Mouse (Mus musculus) liver, embryonic 13.5 days (tissue): ENCODE measurements at regions not wholly inside any gene's neighbourhood (a gene's known extent, or its start where the extent isn't known, plus 50 kb on each side); places are given as distances from the start of the nearest gene placed in this dataset.

Experiments used
- ATAC-seq: fragments of 200-750 bp; cut with Nextera tagmentation; 2 replicates; pipeline ENCODE4 v1.8.0; 2017; ENCODE audit warnings: low read depth, mild to moderate bottlenecking, moderate number of reproducible peaks, moderate library complexity
- DNase-seq: peaks from one replicate; pipeline ENCODE4 v3.0.0; 2022
- H3K27ac ChIP-seq: fragments of 300-500 bp; sonication (generic); 2 replicates; pipeline ENCODE4 v1.5.1; 2015; ENCODE audit warnings: moderate library complexity, mild to moderate bottlenecking, inconsistent platforms
- H3K27me3 ChIP-seq: fragments of 300-500 bp; sonication (generic); 2 replicates; pipeline ENCODE4 v1.6.1; 2015; ENCODE audit warnings: mild to moderate bottlenecking, inconsistent platforms
- H3K36me3 ChIP-seq: fragments of 300-500 bp; sonication (generic); 2 replicates; pipeline ENCODE4 v1.6.1; 2015; ENCODE audit warnings: mild to moderate bottlenecking, inconsistent platforms
- H3K4me1 ChIP-seq: fragments of 300-500 bp; sonication (generic); replicated peaks from 2 replicates; pipeline ENCODE4 v1.6.1; 2015; ENCODE audit warnings: inconsistent platforms
- H3K4me2 ChIP-seq: fragments of 300-500 bp; sonication (generic); 2 replicates; pipeline ENCODE4 v1.6.1; 2015; ENCODE audit warnings: inconsistent platforms, mild to moderate bottlenecking, moderate library complexity
- H3K4me3 ChIP-seq: fragments of 300-500 bp; sonication (generic); replicated peaks from 2 replicates; pipeline ENCODE4 v1.5.1; 2015; ENCODE audit warnings: mild to moderate bottlenecking, inconsistent platforms
- H3K9ac ChIP-seq: fragments of 300-500 bp; sonication (generic); 2 replicates; pipeline ENCODE4 v1.6.1; 2015; ENCODE audit warnings: mild to moderate bottlenecking, inconsistent platforms
- H3K9me3 ChIP-seq: fragments of 300-500 bp; sonication (generic); replicated peaks from 2 replicates; pipeline ENCODE4 v1.6.1; 2016; ENCODE audit warnings: inconsistent platforms
- WGBS: fragments of 180-500 bp; shearing (Covaris S2); methylation state at CpG from one replicate; pipeline ENCODE4 v1.1.7; 2015; ENCODE audit not compliant: insufficient replicate concordance; 5-methylcytosine and 5-hydroxymethylcytosine counted together

- Histone ChIP-seq H3K4me3 (no peak overlapping the region), H3K4me1 (no peaks in the 10 kb centered on the region), H3K9me3 (0 out of 2 replicates have a peak, but pooled peaks cover 4% of the 10 kb centered on the region), H3K27ac (no peak overlapping the region), H3K27me3 (no peaks in the 10 kb centered on the region), H3K36me3 (no peaks in the 10 kb centered on the region), H3K4me2 (no peak overlapping the region), H3K9ac (no peak overlapping the region)
- DNase-seq (no peak), ATAC-seq (no peak)
- 20% methylated on average over 4 of the region's 4 CpGs for WGBS
Observed at GRCm38 (mm10) chr7:69911760-69912159, 454.8 kb downstream of the Nr2f2 start.

GRCm38 (mm10) chr7:69890503-69891061 is 476.0 kb downstream of the Nr2f2 start:
- H3K4me3 ChIP-seq: no peak overlapping the region
- no peaks in the 10 kb centered on the region for H3K9me3 ChIP-seq
- no peaks in the 10 kb centered on the region for H3K36me3 ChIP-seq
- no peak overlapping the region for H3K9ac ChIP-seq
- no peak overlapping the region for H3K4me2 ChIP-seq
- H3K4me1 ChIP-seq: no peaks in the 10 kb centered on the region
- ATAC-seq (no peak), DNase-seq (no peak)
- WGBS: 59% methylated on average over 9 of the region's 9 CpGs
- no peak overlapping the region for H3K27ac ChIP-seq
- H3K27me3 ChIP-seq: no peaks in the 10 kb centered on the region

DNA sequence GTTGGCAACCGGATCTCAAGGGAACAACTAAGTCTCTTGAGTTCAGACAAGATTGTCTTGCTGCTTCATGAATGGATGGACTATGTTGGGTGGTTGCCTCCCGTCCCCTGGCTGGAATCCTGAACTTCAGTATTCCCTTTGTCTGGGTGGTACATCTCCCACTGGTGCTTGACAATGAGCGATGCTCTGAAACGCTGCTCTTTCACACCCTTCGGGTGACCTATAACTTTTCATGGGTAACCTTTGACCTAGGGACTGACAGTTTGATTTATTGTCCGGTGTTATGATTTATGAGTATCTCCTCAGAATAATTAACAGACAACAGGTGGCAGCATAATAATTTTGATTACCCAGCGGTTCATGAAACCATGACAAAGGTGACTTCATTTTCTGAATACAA is 478.3 kb downstream of the Nr2f2 start:
- no peak overlapping the region for H3K9ac ChIP-seq
- H3K4me2 ChIP-seq: no peak overlapping the region
- no peaks in the 10 kb centered on the region for H3K27me3 ChIP-seq
- no peaks in the 10 kb centered on the region for H3K36me3 ChIP-seq
- no peak overlapping the region for H3K4me3 ChIP-seq
- ATAC-seq (no peak), DNase-seq (no peak)
- 76% methylated on average over 7 of the region's 7 CpGs for WGBS
- no peaks in the 10 kb centered on the region for H3K4me1 ChIP-seq
- no peak overlapping the region for H3K27ac ChIP-seq
- H3K9me3 ChIP-seq: no peaks in the 10 kb centered on the region

- ATAC-seq: no peak
- H3K36me3 ChIP-seq: no peaks in the 10 kb centered on the region
- no peaks in the 10 kb centered on the region for H3K27me3 ChIP-seq
- H3K4me1 ChIP-seq: no peaks in the 10 kb centered on the region
- no peak overlapping the region for H3K27ac ChIP-seq
- no peak overlapping the region for H3K4me2 ChIP-seq
- no peak overlapping the region for H3K9ac ChIP-seq
- H3K4me3 ChIP-seq: no peak overlapping the region
- DNase-seq: no peak
- H3K9me3 ChIP-seq: no peaks in the 10 kb centered on the region
Observed at GRCm38 (mm10) chr7:69877031-69877430, 489.5 kb downstream of the Nr2f2 start.

- 63% methylated on average over 3 of the region's 3 CpGs for WGBS
- ATAC-seq: no peak
Observed at GRCm38 (mm10) chr7:69865801-69866200, 500.7 kb downstream of the Nr2f2 start.

GRCm38 (mm10) chr7:69844631-69845324 is 521.8 kb downstream of the Nr2f2 start:
- no peaks in the 10 kb centered on the region for H3K9me3 ChIP-seq
- H3K4me1 ChIP-seq: no peaks in the 10 kb centered on the region
- H3K9ac ChIP-seq: no peak overlapping the region
- ATAC-seq (no peak), DNase-seq (no peak)
- H3K27me3 ChIP-seq: no peaks in the 10 kb centered on the region
- 63% methylated on average over 19 of the region's 19 CpGs for WGBS
- no peak overlapping the region for H3K27ac ChIP-seq
- H3K4me3 ChIP-seq: no peak overlapping the region
- H3K4me2 ChIP-seq: no peak overlapping the region
- no peaks in the 10 kb centered on the region for H3K36me3 ChIP-seq

More at GRCm38 (mm10) chr7:69865801-69866200, 500.7 kb downstream of the Nr2f2 start:
- Histone ChIP-seq H3K27ac (no peak overlapping the region), H3K9ac (no peak overlapping the region), H3K4me3 (no peak overlapping the region), H3K36me3 (no peaks in the 10 kb centered on the region), H3K9me3 (no peaks in the 10 kb centered on the region), H3K4me1 (no peaks in the 10 kb centered on the region), H3K4me2 (no peak overlapping the region), H3K27me3 (no peaks in the 10 kb centered on the region)
- DNase-seq: no peak

GRCm38 (mm10) chr7:69837379-69837778 is 529.2 kb downstream of the Nr2f2 start:
- DNase-seq: no peak
- H3K9ac ChIP-seq: no peak overlapping the region
- H3K4me3 ChIP-seq: no peak overlapping the region
- no peak for ATAC-seq
- H3K36me3 ChIP-seq: no peaks in the 10 kb centered on the region
- H3K27ac ChIP-seq: no peak overlapping the region
- WGBS: 66% methylated on average over 5 of the region's 5 CpGs
- no peak overlapping the region for H3K4me2 ChIP-seq
- H3K9me3 ChIP-seq: no peaks in the 10 kb centered on the region
- H3K27me3 ChIP-seq: no peaks in the 10 kb centered on the region
- H3K4me1 ChIP-seq: no peaks in the 10 kb centered on the region

DNA sequence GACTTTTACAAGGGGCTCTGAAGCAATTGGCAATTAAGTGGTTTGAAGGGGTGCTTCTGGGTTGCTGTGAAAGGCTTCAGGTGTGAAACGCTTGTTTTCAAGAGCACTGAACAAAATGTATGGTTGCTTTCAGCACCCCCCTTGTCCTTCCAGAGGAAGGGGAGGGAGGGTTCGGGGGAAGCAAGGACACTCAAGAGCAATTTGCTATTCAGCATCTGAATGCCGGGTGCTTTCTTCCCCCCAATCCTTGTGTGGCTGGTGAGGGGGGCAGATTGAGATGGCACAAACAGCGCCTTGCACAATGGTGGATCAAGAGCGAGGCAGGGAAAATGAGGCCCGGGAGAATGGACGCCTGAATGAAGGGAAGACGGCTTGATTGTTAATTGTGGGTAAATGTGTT is 539.3 kb downstream of the Nr2f2 start:
- no peak overlapping the region for H3K27ac ChIP-seq
- H3K4me2 ChIP-seq: no peak overlapping the region
- no peaks in the 10 kb centered on the region for H3K9me3 ChIP-seq
- H3K4me3 ChIP-seq: no peak overlapping the region
- WGBS: 61% methylated on average over 8 of the region's 8 CpGs
- no peak for ATAC-seq
- H3K27me3 ChIP-seq: no peaks in the 10 kb centered on the region
- DNase-seq: no peak
- H3K4me1 ChIP-seq: no peaks in the 10 kb centered on the region
- no peaks in the 10 kb centered on the region for H3K36me3 ChIP-seq
- no peak overlapping the region for H3K9ac ChIP-seq

DNA sequence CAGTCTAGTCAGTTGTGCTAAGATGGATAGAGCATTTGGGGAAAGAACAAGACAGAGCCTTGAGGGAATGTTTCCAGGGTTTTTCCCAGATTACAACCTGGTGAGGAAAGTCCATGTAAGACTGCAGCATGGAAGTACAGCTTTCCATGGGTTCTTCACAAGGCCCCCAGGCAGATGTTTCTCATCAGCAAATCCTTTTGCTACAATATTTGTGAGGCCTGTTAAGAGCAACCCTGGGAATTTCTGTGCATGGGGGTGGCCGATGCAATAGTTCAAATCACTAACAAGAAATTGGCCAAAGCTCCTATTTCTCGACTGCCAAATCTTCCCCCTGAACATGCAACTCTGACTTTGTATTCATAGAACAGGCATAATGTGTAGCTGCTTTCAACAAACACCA is 546.0 kb downstream of the Nr2f2 start:
- H3K36me3 ChIP-seq: no peaks in the 10 kb centered on the region
- ATAC-seq: no peak
- no peaks in the 10 kb centered on the region for H3K9me3 ChIP-seq
- no peak overlapping the region for H3K4me3 ChIP-seq
- no peak overlapping the region for H3K27ac ChIP-seq
- H3K27me3 ChIP-seq: no peaks in the 10 kb centered on the region
- WGBS: 64% methylated on average over 2 of the region's 2 CpGs
- no peak overlapping the region for H3K9ac ChIP-seq
- DNase-seq: no peak
- H3K4me2 ChIP-seq: no peak overlapping the region
- no peaks in the 10 kb centered on the region for H3K4me1 ChIP-seq

DNA sequence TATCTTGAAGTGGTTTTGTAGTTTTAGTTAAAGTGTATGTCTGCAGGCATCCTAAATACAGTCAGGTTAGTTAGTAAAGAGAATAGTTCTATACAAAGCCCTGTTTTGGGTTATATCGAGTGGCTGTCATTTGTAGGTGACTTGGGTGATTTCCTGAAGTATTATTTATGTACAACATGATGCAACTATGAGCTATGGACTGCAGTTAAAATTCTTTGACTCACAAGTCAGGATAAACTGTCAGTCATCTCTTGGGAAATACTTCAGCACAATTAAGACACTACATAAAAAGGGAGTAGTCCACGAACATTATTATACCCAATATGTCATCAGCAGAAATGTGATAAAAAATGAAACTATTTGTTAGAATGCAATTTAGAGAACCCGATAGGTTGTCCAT is 554.2 kb downstream of the Nr2f2 start:
- Histone ChIP-seq H3K4me3 (no peak overlapping the region), H3K9ac (no peak overlapping the region), H3K27ac (no peak overlapping the region), H3K4me1 (no peaks in the 10 kb centered on the region), H3K27me3 (no peaks in the 10 kb centered on the region), H3K36me3 (no peaks in the 10 kb centered on the region), H3K9me3 (no peaks in the 10 kb centered on the region), H3K4me2 (no peak overlapping the region)
- no peak for ATAC-seq
- WGBS: 59% methylated on average over 3 of the region's 3 CpGs
- DNase-seq: no peak

DNA sequence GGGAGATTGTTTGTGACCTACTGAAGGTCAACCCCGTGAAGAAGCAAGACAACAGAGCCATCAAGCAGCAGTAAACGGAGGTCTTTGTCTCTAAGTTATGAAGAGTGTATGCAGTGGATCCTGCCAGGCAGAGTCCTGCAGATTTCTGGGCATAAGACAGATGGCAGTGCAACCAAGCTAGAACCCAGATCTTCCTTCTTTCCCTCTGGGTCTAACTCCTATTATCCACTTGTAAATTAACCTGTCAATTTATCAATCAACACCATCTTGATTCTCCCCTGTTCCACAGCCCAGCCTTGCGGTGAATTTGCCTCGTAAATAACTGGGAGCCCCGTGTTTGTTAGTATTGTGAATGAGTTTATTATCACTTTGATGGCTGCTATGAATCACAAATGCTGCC is 555.7 kb downstream of the Nr2f2 start:
- ATAC-seq: no peak

GRCm38 (mm10) chr7:69807220-69807619 is 559.3 kb downstream of the Nr2f2 start:
- Histone ChIP-seq H3K27ac (no peak overlapping the region), H3K4me1 (no peaks in the 10 kb centered on the region), H3K9ac (no peak overlapping the region), H3K4me2 (no peak overlapping the region), H3K4me3 (no peak overlapping the region), H3K9me3 (no peaks in the 10 kb centered on the region), H3K27me3 (no peaks in the 10 kb centered on the region), H3K36me3 (no peaks in the 10 kb centered on the region)
- no peak for DNase-seq
- no peak for ATAC-seq
- 46% methylated on average over 8 of the region's 8 CpGs for WGBS

More for the DNA sequence above, 555.7 kb downstream of the Nr2f2 start:
- H3K27me3 ChIP-seq: no peaks in the 10 kb centered on the region
- H3K4me2 ChIP-seq: no peak overlapping the region
- no peak overlapping the region for H3K9ac ChIP-seq
- no peak overlapping the region for H3K27ac ChIP-seq
- H3K9me3 ChIP-seq: no peaks in the 10 kb centered on the region
- no peak overlapping the region for H3K4me3 ChIP-seq
- no peaks in the 10 kb centered on the region for H3K36me3 ChIP-seq
- no peaks in the 10 kb centered on the region for H3K4me1 ChIP-seq
- DNase-seq: no peak
- 24% methylated on average over 5 of the region's 5 CpGs for WGBS
